Mouse (Mus musculus) fat pad, adult 2 months (tissue): Measurements from ENCODE around the gene Fstl4.

ENCODE experiments used
- DNase-seq: peaks from one replicate; pipeline ENCODE4 v3.0.0-alpha.2; 2011; ENCODE audit warnings: low read depth, low spot score; ENCODE audit errors: extremely low read depth

Fstl4 gene

GRCm38 (mm10) chr11:52765678-52766254 lies 1.3 kb downstream of the Fstl4 start:
- no peak for DNase-seq

GRCm38 (mm10) chr11:52767921-52768320 lies 3.5 kb downstream of the Fstl4 start:
- DNase-seq, result no peak

- no peak for DNase-seq
These were observed 8.6 kb downstream of the Fstl4 start for GRCm38 (mm10) chr11:52773073-52773472.

- DNase-seq, result no peak
These were observed 10.9 kb downstream of the Fstl4 start for GRCm38 (mm10) chr11:52775291-52775690.

GRCm38 (mm10) chr11:52782426-52782825 lies 18.0 kb downstream of the Fstl4 start:
- DNase-seq, result peak; percentile 52

- no peak for DNase-seq
These were observed 29.9 kb downstream of the Fstl4 start for GRCm38 (mm10) chr11:52794331-52794730.

GRCm38 (mm10) chr11:52809542-52809941 lies 45.1 kb downstream of the Fstl4 start:
- DNase-seq, result no peak

- DNase-seq, result no peak
These were observed 51.6 kb downstream of the Fstl4 start for GRCm38 (mm10) chr11:52816004-52816403.

GRCm38 (mm10) chr11:52820336-52820905 lies 56.0 kb downstream of the Fstl4 start:
- no peak for DNase-seq

GRCm38 (mm10) chr11:52826591-52826990 lies 62.2 kb downstream of the Fstl4 start:
- no peak for DNase-seq

- no peak for DNase-seq
These were observed 67.3 kb downstream of the Fstl4 start for GRCm38 (mm10) chr11:52831631-52832310.

- DNase-seq, result no peak
These were observed 67.9 kb downstream of the Fstl4 start for GRCm38 (mm10) chr11:52832311-52832675.

GRCm38 (mm10) chr11:52848691-52849090 lies 84.3 kb downstream of the Fstl4 start:
- DNase-seq, result no peak

- DNase-seq, result no peak
These were observed 85.6 kb downstream of the Fstl4 start for GRCm38 (mm10) chr11:52850071-52850470.

GRCm38 (mm10) chr11:52872846-52873512 lies 108.5 kb downstream of the Fstl4 start:
- no peak for DNase-seq

GRCm38 (mm10) chr11:52875916-52876765 lies 111.7 kb downstream of the Fstl4 start:
- DNase-seq, result no peak

- no peak for DNase-seq
These were observed 113.2 kb downstream of the Fstl4 start for GRCm38 (mm10) chr11:52877662-52878061.

- DNase-seq, result no peak
These were observed 115.5 kb downstream of the Fstl4 start for GRCm38 (mm10) chr11:52879958-52880357.

GRCm38 (mm10) chr11:52886559-52887303 lies 122.3 kb downstream of the Fstl4 start:
- DNase-seq, result no peak

- DNase-seq, result no peak
These were observed 123.7 kb downstream of the Fstl4 start for GRCm38 (mm10) chr11:52888150-52888549.
